Mouse (Mus musculus): ENCODE measurements around the gene Vps37c. TPM values are rescaled to one million over a fixed set of nuclear protein-coding genes. Genes with fewer than 3 reads are reported as not detected.

The Vps37c gene
- total RNA-seq, 2 experiments from 2014 or later, result 21.1 to 21.8 TPM

DNA sequence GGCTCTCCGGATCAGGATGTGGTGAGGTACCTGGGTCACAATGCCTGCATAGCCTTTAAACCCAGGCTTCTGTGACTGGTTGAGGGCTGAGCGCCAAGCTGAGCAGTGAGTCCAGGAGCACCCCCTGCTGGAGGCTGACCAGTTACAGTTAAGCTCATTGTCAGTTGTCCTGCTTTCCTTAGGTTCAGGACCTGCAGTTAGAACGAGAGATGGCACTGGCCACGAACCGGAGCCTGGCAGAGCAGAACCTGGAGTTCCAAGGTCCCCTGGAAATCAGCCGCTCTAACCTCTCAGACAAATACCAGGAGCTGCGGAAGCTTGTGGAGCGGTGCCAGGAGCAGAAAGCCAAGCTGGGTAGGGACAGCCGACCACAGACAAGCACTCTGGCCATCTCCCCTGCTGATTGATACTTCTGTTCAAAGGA, 21.6 kb downstream of the Vps37c start:
- DNase-seq (ENCODE audit: low spot score), result no peak
- intact Hi-C loops (cut with DNase I), result loop anchor here (2.0 kb wide), 1 partner anchor 169 kb away; no protein-coding TSS in a partner anchor

GRCm38 (mm10) chr19:10710751-10711150, 22.2 kb downstream of the Vps37c start:
- no peak for DNase-seq (ENCODE audit: low spot score)
- intact Hi-C loops (cut with DNase I), result loop anchor here (2.0 kb wide), 1 partner anchor 168 kb away; no protein-coding TSS in a partner anchor

DNA sequence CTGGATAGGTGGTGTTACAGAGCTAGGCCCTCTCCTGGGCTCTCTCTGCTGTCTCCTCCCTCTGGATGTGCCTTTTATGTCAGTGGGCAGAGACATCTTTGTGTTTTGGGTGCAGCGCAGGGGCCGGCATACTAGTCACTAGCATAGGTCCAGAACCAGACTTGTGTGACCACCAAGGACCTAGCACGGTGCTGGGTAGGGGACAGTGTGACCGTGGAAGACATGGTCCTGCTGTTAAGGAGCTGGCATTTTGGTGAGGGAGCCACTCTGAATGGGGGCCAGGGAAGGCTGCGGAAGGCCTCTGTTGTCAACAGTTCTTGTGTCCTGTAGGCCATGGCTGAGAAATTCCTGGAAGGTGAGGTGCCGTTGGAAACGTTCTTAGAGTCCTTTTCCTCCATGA, 23.7 kb downstream of the Vps37c start:
- no peak for DNase-seq (ENCODE audit: low spot score)
- intact Hi-C loops (cut with DNase I), result no loop called here

- intact Hi-C loops (cut with DNase I), result no loop called here
- DNase-seq (ENCODE audit: low spot score), result no peak
Measured at GRCm38 (mm10) chr19:10712646-10713045, 24.1 kb downstream of the Vps37c start.

DNA sequence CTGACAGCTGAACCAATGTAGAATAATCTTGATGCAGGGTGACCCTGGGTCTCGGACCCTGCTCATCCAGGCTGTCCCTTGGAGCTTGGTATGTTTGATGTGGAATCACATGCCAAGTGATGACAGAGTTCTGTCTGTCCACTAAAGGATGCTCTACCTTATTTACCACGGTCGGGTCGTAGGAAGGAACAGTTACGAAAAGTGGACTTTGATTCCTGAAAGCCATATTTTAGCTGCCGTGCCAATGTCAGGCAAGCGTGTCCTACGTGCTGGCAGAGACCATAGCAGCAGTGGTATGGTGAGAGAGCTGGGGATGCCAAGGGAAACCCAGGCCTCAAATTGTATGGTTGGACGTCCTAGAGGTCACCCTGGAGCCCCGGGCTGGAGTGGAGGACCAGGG, 25.0 kb downstream of the Vps37c start:
- intact Hi-C loops (cut with DNase I), result no loop called here
- DNase-seq (ENCODE audit: low spot score), result no peak

GRCm38 (mm10) chr19:10714168-10714567, 25.6 kb downstream of the Vps37c start:
- DNase-seq (ENCODE audit: low spot score), result no peak
- intact Hi-C loops (cut with DNase I), result loop anchor here (1.0 kb wide), 1 partner anchor 117 kb away; no protein-coding TSS in a partner anchor

DNA sequence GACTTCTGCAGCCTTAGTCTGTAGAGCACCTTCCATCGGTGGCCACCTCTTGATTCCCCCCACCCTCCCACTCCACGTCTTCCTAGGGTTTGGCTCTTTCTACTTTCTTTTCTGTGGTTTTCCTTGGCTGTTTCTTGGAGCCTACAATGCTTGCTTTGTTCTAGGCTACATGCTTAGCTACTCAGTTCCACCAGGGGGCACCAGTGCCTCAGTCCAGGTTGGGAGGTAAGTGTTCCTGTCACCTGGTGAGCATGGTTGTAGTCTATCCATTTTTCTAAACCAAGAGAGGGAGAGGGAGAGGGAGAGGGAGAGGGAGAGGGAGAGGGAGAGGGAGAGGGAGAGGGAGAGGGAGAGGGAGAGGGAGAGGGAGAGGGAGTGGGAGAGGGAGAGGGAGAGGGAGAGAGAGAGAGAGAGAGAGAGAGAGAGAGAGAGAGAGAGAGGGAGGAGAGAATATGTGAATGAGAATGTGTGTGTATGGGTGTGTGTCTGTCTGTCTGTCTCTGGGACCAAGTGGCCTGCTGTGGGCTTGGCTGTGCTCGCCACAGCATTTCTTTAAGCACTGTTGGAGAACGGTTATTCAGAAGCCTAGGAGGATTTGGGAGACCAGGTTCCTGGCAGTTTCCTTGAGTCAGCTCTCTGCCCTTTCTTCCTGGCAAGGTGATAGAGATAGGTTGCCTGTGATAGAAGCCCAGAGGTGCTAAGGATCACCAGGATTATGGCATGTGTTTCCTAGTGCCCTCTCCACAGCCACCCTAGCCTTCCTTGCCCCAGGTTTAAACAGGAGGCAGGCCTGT, 26.3 kb downstream of the Vps37c start:
- intact Hi-C loops (cut with DNase I), result loop anchor here (1.0 kb wide), 1 partner anchor 116 kb away; no protein-coding TSS in a partner anchor
- DNase-seq (ENCODE audit: low spot score), result no peak

DNA sequence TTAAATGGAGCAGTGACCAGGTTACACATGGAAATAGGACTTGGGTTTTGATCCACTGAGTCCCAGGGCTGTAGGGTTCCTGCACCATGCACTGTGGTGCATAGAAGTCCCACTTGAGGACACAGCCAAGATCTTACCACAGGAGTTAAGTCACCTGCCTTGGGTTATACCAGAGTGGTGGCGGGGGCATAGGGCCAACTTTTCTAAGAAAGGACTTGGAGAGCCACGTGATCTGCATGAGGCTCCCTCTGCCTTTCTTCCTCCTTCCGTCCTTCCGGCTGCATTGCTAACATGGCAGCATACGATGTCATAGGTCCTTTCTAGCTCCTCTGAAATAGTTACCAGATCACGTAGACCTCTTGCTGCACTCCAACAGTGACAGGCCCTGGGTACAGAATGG, 26.9 kb downstream of the Vps37c start:
- intact Hi-C loops (cut with DNase I), result no loop called here
- no peak for DNase-seq (ENCODE audit: low spot score)

DNA sequence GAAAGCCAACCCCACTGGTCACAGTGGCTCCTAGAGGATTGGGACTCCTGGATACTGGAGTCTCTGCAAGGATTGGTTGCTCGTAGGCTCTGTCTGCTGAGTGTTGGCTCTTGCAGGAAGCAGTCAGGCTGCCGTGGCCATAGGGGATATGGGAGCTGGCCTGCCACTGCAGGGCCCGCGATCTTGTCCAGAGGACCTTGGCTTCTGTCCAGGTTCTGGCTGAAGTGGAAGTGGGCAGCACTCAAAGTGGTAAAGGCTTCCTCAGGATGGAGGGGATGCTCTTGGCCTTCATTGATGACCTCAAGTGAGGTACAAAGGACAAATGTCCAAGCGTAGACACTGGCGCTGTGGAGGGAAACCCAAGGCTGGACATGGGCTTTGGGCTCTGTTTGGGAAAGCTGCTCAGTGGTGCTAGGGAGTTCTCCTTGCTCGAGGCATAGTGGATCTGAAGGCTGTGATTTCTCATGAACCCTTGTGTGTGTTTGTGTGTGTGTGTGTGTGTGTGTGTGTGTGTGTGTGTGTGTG, 29.8 kb downstream of the Vps37c start:
- DNase-seq (ENCODE audit: low spot score), result no peak
- intact Hi-C loops (cut with DNase I), result no loop called here

DNA sequence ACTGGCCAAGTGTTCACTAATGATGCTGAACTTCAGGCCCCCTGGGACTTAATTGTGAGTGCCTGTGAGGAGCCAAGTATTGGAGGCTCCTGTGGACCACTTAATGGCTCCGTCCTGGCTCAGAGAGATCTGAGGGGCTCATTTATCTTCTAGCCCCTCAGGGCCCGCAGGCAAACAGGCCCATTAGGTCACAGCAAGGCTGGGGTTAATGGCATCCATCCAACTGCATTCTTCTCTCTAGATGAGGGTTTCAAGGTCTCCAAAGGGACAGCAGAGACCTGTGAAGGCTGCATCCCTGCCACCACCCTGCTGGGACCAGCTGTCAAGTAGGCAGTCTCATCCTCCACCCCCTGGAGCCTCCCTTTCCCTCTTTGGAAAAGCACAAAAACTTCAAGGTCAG, 31.2 kb downstream of the Vps37c start:
- DNase-seq (ENCODE audit: low spot score), result no peak
- intact Hi-C loops (cut with DNase I), result no loop called here

DNA sequence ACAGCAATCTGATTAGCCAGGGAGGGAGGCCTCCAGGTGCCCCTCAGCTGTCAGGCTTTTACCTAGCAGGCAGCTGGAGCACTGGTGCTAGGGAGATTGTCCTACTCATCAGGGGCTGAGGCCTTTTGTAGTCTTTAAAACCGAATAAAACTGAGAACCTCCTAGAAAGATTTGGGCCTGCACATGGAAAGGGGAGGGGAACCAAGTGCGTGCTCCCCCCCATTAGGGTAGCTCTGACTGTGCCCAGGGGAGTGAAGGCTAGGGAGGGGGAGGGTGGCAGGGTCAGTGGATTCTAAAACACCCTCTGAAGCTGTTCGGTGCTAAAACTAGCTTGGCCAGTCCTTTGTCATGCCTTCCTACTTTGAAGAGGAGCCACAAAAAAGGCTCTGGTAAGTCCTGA, 32.0 kb downstream of the Vps37c start:
- intact Hi-C loops (cut with DNase I), result no loop called here

DNA sequence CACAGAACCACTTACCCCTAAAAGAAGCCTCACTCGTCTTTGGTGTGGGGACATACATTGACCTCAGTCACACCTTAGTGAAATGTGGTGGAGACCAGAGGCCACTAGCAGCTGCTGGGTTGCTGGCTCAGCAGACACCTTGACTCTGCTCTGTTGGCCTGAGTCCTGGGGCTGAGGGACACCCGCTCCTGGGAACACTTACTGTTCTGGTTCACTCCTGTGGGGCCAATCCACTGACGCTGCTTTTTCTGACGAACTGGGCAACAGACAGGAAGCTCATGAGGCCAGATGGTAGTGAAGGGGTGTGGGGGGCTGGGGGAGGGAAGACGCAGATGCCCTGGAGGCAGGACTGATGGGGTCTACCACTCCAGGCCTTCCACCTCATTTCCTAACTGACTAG, 32.5 kb downstream of the Vps37c start:
- DNase-seq (ENCODE audit: low spot score), result no peak
- intact Hi-C loops (cut with DNase I), result no loop called here

More for the DNA sequence above, 32.0 kb downstream of the Vps37c start:
- DNase-seq (ENCODE audit: low spot score), result no peak

- no peak for DNase-seq (ENCODE audit: low spot score)
- intact Hi-C loops (cut with DNase I), result no loop called here
Measured at GRCm38 (mm10) chr19:10723084-10723483, 34.5 kb downstream of the Vps37c start.

DNA sequence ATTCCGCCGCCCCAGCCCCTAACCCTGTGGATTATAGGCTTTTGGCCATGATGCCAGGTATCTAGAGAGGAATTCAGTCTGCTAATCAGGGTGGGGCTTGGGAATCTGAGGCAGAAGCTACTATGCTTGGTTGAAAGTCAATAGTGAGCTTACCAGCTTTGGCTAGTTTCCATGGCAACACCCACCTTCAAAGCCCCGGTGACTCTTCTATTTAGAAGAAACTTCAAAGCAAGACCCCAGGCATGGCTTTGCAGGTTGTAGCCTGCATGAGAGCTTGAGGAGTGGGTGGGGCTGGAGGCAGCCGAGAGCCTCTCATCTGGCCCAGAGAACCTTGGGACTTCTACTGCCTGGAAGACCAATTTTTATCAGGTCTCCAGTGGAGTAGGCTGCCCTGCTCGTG, 35.1 kb downstream of the Vps37c start:
- DNase-seq (ENCODE audit: low spot score), result no peak
- intact Hi-C loops (cut with DNase I), result no loop called here

- intact Hi-C loops (cut with DNase I), result no loop called here
- DNase-seq (ENCODE audit: low spot score), result no peak
Measured at GRCm38 (mm10) chr19:10724629-10725363, 36.3 kb downstream of the Vps37c start.

- DNase-seq (ENCODE audit: low spot score), result no peak
- intact Hi-C loops (cut with DNase I), result no loop called here
Measured at GRCm38 (mm10) chr19:10729889-10730288, 41.4 kb downstream of the Vps37c start.

DNA sequence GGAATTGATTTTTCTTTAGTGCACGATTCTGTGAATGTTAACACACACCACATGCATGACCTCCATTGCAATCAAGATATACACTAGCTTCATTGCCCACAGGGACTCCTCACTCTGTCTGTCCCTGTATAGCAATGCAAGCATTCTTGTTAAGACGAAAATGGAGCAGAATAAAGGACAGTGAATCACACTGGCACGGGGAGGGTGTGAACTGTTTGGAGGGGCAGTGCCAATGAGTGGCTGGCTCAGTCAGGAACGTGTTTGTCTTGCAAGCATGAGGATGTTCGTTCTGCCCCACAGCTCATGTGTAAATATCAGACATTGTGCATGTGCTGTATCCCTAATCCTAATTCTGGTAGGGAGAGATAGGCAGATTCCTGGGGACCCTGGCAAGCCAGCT, 41.9 kb downstream of the Vps37c start:
- intact Hi-C loops (cut with DNase I), result no loop called here
- DNase-seq (ENCODE audit: low spot score), result no peak

DNA sequence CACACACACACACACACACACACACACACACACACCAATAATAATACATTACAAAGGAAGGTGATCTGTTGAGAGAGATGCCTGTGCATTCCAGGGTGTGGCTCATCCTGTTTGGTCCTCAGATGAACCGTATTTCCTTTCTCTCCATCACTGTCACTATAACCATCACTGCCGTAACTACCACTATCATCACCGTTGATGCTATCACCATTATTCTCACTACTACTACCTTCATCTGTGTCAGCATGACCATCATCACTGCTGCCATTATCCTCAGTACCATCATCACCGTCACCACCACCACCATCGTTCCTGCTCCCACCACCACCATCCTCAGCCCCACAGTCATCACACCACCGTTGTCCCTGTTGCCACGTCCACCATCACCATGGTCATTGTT, 43.4 kb downstream of the Vps37c start:
- intact Hi-C loops (cut with DNase I), result no loop called here
- no peak for DNase-seq (ENCODE audit: low spot score)

GRCm38 (mm10) chr19:10732741-10733140, 44.2 kb downstream of the Vps37c start:
- no peak for DNase-seq (ENCODE audit: low spot score)
- intact Hi-C loops (cut with DNase I), result no loop called here

GRCm38 (mm10) chr19:10733501-10734127, 45.1 kb downstream of the Vps37c start:
- intact Hi-C loops (cut with DNase I), result no loop called here
- DNase-seq (ENCODE audit: low spot score), result no peak
